Mouse (Mus musculus): Measurements from ENCODE around the gene Bhlhe40.

Gene Bhlhe40

GRCm38 (mm10) chr6:108659726-108660205 lies 663 bp upstream of the Bhlhe40 start:
- POLR2A ChIA-PET: interaction anchor here in 3 of 4 experiments (0.6 to 14.8 kb wide), 157 partner anchors 8 to 1759 kb away, joined by 3 to 171 read pairs (median 5); partner anchors contain the start of genes Setmar (in 3 of the 3), Itpr1 (in 2 of the 3) and Edem1 (in 1 of the 3)

GRCm38 (mm10) chr6:108660878-108661389 lies 505 bp downstream of the Bhlhe40 start:
- POLR2A ChIA-PET: interaction anchor here (0.5 to 14.8 kb wide), 110 partner anchors 7 to 596 kb away, joined by 3 to 171 read pairs (median 6); partner anchors contain the start of genes Setmar (in 3 of the 4), Edem1 (in 2 of the 4) and Itpr1 (in 1 of the 4)
- CTCF ChIA-PET: interaction anchor here (0.6 to 4.4 kb wide), 42 partner anchors 9 to 598 kb away, joined by 3 to 32 read pairs (median 4); partner anchors contain the start of gene Setmar (in 1 of the 4)

More at GRCm38 (mm10) chr6:108659726-108660205, 663 bp upstream of the Bhlhe40 start:
- CTCF ChIA-PET: interaction anchor here (0.6 to 4.4 kb wide), 22 partner anchors 8 to 1882 kb away, joined by 3 to 32 read pairs (median 4); partner anchors contain the start of gene Setmar (in 1 of the 4)

- CTCF ChIA-PET: interaction anchor here (0.5 to 4.4 kb wide), 46 partner anchors 8 to 596 kb away, joined by 3 to 32 read pairs (median 4); partner anchors contain the start of gene Setmar (in 1 of the 4)
- POLR2A ChIA-PET: interaction anchor here (0.5 to 14.8 kb wide), 78 partner anchors 9 to 596 kb away, joined by 3 to 171 read pairs (median 8); partner anchors contain the start of genes Edem1 (in 2 of the 4), Setmar (in 2 of the 4) and Itpr1 (in 1 of the 4)
These were observed 983 bp downstream of the Bhlhe40 start for GRCm38 (mm10) chr6:108661412-108661811.

- ChIA-PET CTCF (interaction anchor here (0.5 to 4.4 kb wide), 44 partner anchors 8 to 597 kb away, joined by 3 to 32 read pairs (median 4); partner anchors contain the start of gene Setmar (in 1 of the 4)), POLR2A (interaction anchor here (0.7 to 14.8 kb wide), 59 partner anchors 8 to 597 kb away, joined by 3 to 171 read pairs (median 18); partner anchors contain the start of genes Setmar (in 2 of the 4) and Itpr1 (in 1 of the 4))
These were observed 1.5 kb downstream of the Bhlhe40 start for GRCm38 (mm10) chr6:108661890-108662289.

GRCm38 (mm10) chr6:108662314-108663240 lies 2.1 kb downstream of the Bhlhe40 start:
- ChIA-PET POLR2A (interaction anchor here (0.7 to 14.8 kb wide), 34 partner anchors 13 to 597 kb away, joined by 3 to 171 read pairs (median 32); partner anchors contain the start of genes Itpr1 (in 1 of the 4) and Setmar (in 1 of the 4)), CTCF (interaction anchor here (0.6 to 4.4 kb wide), 16 partner anchors 10 to 597 kb away, joined by 3 to 32 read pairs (median 4); partner anchors contain the start of gene Setmar (in 1 of the 4))

GRCm38 (mm10) chr6:108663241-108664194 lies 3.1 kb downstream of the Bhlhe40 start:
- ChIA-PET CTCF (interaction anchor here (0.5 to 1.4 kb wide), 5 partner anchors 23 to 246 kb away, joined by 3 to 5 read pairs (median 3); no protein-coding TSS in a partner anchor), POLR2A (interaction anchor here in 3 of 4 experiments (0.6 to 14.8 kb wide), 8 partner anchors 8 to 207 kb away, joined by 3 to 171 read pairs (median 120); no protein-coding TSS in a partner anchor)

- ChIA-PET POLR2A (interaction anchor here in 3 of 4 experiments (0.5 to 14.8 kb wide), 11 partner anchors 15 to 219 kb away, joined by 3 to 171 read pairs (median 4); no protein-coding TSS in a partner anchor), CTCF (interaction anchor here in 1 of 4 experiments (0.6 to 1.4 kb wide), 3 partner anchors 34 to 247 kb away, joined by 3 read pairs; no protein-coding TSS in a partner anchor)
These were observed 4.2 kb downstream of the Bhlhe40 start for GRCm38 (mm10) chr6:108664533-108665150.

- ChIA-PET POLR2A (interaction anchor here (0.6 to 14.8 kb wide), 15 partner anchors 9 to 220 kb away, joined by 3 to 171 read pairs (median 5); no protein-coding TSS in a partner anchor), CTCF (interaction anchor here in 2 of 4 experiments (0.6 to 1.5 kb wide), 3 partner anchors 10 to 248 kb away, joined by 3 to 5 read pairs (median 4); no protein-coding TSS in a partner anchor)
These were observed 5.2 kb downstream of the Bhlhe40 start for GRCm38 (mm10) chr6:108665587-108665986.

GRCm38 (mm10) chr6:108666648-108667488 lies 6.4 kb downstream of the Bhlhe40 start:
- POLR2A ChIA-PET: interaction anchor here in 3 of 4 experiments (0.6 to 14.8 kb wide), 34 partner anchors 7 to 601 kb away, joined by 3 to 171 read pairs (median 11); partner anchors contain the start of genes Bhlhe40 (in 3 of the 3) and Itpr1 (in 1 of the 3)
- CTCF ChIA-PET: interaction anchor here (0.5 to 2.5 kb wide), 5 partner anchors 11 to 601 kb away, joined by 3 to 15 read pairs (median 5); partner anchors contain the start of gene Setmar (in 1 of the 4)

GRCm38 (mm10) chr6:108667599-108668021 lies 7.2 kb downstream of the Bhlhe40 start:
- POLR2A ChIA-PET: interaction anchor here in 3 of 4 experiments (0.5 to 14.8 kb wide), 42 partner anchors 8 to 602 kb away, joined by 3 to 171 read pairs (median 8); partner anchors contain the start of genes Bhlhe40 (in 3 of the 3) and Itpr1 (in 1 of the 3)
- CTCF ChIA-PET: interaction anchor here (0.5 to 2.5 kb wide), 7 partner anchors 8 to 602 kb away, joined by 3 to 15 read pairs (median 5); partner anchors contain the start of gene Setmar (in 1 of the 4)

GRCm38 (mm10) chr6:108668321-108668786 lies 7.9 kb downstream of the Bhlhe40 start:
- ChIA-PET POLR2A (interaction anchor here in 3 of 4 experiments (0.6 to 14.8 kb wide), 49 partner anchors 8 to 603 kb away, joined by 3 to 171 read pairs (median 6); partner anchors contain the start of genes Bhlhe40 (in 3 of the 3) and Itpr1 (in 1 of the 3)), CTCF (interaction anchor here (0.5 to 2.5 kb wide), 12 partner anchors 9 to 603 kb away, joined by 3 to 15 read pairs (median 4); partner anchors contain the start of gene Setmar (in 1 of the 4))

GRCm38 (mm10) chr6:108670276-108670675 lies 9.8 kb downstream of the Bhlhe40 start:
- ChIA-PET CTCF (interaction anchor here in 2 of 4 experiments (0.5 to 1.3 kb wide), 3 partner anchors 9 to 10 kb away, joined by 3 read pairs; partner anchors contain the start of gene Bhlhe40 (in 1 of the 2)), POLR2A (interaction anchor here in 3 of 4 experiments (0.6 to 9.3 kb wide), 14 partner anchors 9 to 214 kb away, joined by 3 to 149 read pairs (median 6); partner anchors contain the start of gene Bhlhe40 (in 3 of the 3))

- CTCF ChIA-PET: interaction anchor here in 2 of 4 experiments (0.5 to 0.6 kb wide), 2 partner anchors 9 to 11 kb away, joined by 3 read pairs; partner anchors contain the start of gene Bhlhe40 (in 1 of the 2)
These were observed 10.4 kb downstream of the Bhlhe40 start for GRCm38 (mm10) chr6:108670821-108671220.

GRCm38 (mm10) chr6:108672094-108672493 lies 11.7 kb downstream of the Bhlhe40 start:
- ChIA-PET POLR2A (interaction anchor here in 2 of 4 experiments (1.0 to 9.3 kb wide), 5 partner anchors 8 to 75 kb away, joined by 3 to 135 read pairs (median 77); partner anchors contain the start of gene Bhlhe40 (in 2 of the 2)), CTCF (interaction anchor here in 2 of 4 experiments (0.5 to 1.7 kb wide), 2 partner anchors 10 to 12 kb away, joined by 5 to 6 read pairs; no protein-coding TSS in a partner anchor)

More at GRCm38 (mm10) chr6:108670821-108671220, 10.4 kb downstream of the Bhlhe40 start:
- POLR2A ChIA-PET: interaction anchor here in 3 of 4 experiments (0.8 to 9.3 kb wide), 8 partner anchors 9 to 215 kb away, joined by 3 to 149 read pairs (median 52); partner anchors contain the start of gene Bhlhe40 (in 3 of the 3)
